Mouse (Mus musculus) myocyte (in vitro differentiated cells): ENCODE measurements around the gene Rpl3l. TPM values are rescaled to one million over a fixed set of nuclear protein-coding genes. Genes with fewer than 3 reads are reported as not detected.

Experiments used
- H3K27me3 ChIP-seq: one replicate; pipeline ENCODE4 v1.6.1; 2011; ENCODE audit not compliant: control insufficient read depth, insufficient read depth, insufficient read length
- H3K36me3 ChIP-seq: one replicate; pipeline ENCODE4 v1.6.1; 2011; ENCODE audit not compliant: control insufficient read depth, insufficient read depth
- H3K4me2 ChIP-seq: one replicate; pipeline ENCODE4 v1.6.1; 2011; ENCODE audit warnings: low read depth, control low read depth
- H3K4me3 ChIP-seq: one replicate; pipeline ENCODE4 v1.5.1; 2011; ENCODE audit warnings: mild to moderate bottlenecking, control low read depth, moderate library complexity
- H3K79me2 ChIP-seq: one replicate; pipeline ENCODE4 v1.6.1; 2011; ENCODE audit not compliant: control insufficient read depth, insufficient read depth
- H3ac ChIP-seq: one replicate; pipeline ENCODE4 v1.6.1; 2011; ENCODE audit not compliant: control insufficient read depth, insufficient read length
- CEBPB ChIP-seq: IDR thresholded peaks from 2 replicates; pipeline ENCODE4 v1.6.1; 2011; ENCODE audit warnings: mild to moderate bottlenecking, moderate library complexity; ENCODE audit not compliant: poor library complexity, insufficient read depth, severe bottlenecking
- E2F4 ChIP-seq: IDR thresholded peaks from one replicate; pipeline ENCODE4 v1.6.1; 2011; ENCODE audit warnings: mild to moderate bottlenecking, control low read depth, moderate library complexity; ENCODE audit not compliant: insufficient read depth
- MAX ChIP-seq: IDR thresholded peaks from one replicate; pipeline ENCODE4 v1.6.1; 2011; ENCODE audit warnings: low read depth, mild to moderate bottlenecking, control low read depth
- MYOD1 ChIP-seq, 3 experiments: IDR thresholded peaks; one replicate each; pipeline ENCODE4 v1.6.1; 2011; ENCODE audit warnings: control low read depth in 2 of 3, low read depth in 2 of 3, mild to moderate bottlenecking in 2 of 3, moderate library complexity in 1 of 3; ENCODE audit not compliant: insufficient read length in 2 of 3, control insufficient read depth in 1 of 3
- MYOG ChIP-seq, 3 experiments: IDR thresholded peaks; one replicate each; pipeline ENCODE4 v1.6.1; 2011; ENCODE audit warnings: control low read depth in 2 of 3, low read depth in 2 of 3, mild to moderate bottlenecking in 2 of 3; ENCODE audit not compliant: insufficient read length in 2 of 3, control insufficient read depth in 1 of 3, insufficient read depth in 1 of 3
- POLR2A ChIP-seq: IDR thresholded peaks from one replicate; pipeline ENCODE4 v1.6.1; 2011; ENCODE audit warnings: low read depth, mild to moderate bottlenecking, control low read depth, moderate library complexity; ENCODE audit not compliant: insufficient read length
- POLR2AphosphoS2 ChIP-seq: IDR thresholded peaks from one replicate; pipeline ENCODE4 v1.6.1; 2011; ENCODE audit warnings: low read depth, control low read depth; ENCODE audit not compliant: insufficient read length
- REST ChIP-seq: IDR thresholded peaks from one replicate; pipeline ENCODE4 v1.6.1; 2011; ENCODE audit warnings: mild to moderate bottlenecking, control low read depth, moderate library complexity; ENCODE audit not compliant: insufficient read depth, insufficient read length
- SRF ChIP-seq: IDR thresholded peaks from one replicate; pipeline ENCODE4 v1.6.1; 2011; ENCODE audit warnings: low read depth; ENCODE audit not compliant: control insufficient read depth, insufficient read length
- TCF12 ChIP-seq: IDR thresholded peaks from one replicate; pipeline ENCODE4 v1.6.1; 2011; ENCODE audit warnings: mild to moderate bottlenecking, control low read depth; ENCODE audit not compliant: poor library complexity, insufficient read depth, severe bottlenecking
- TCF3 ChIP-seq: IDR thresholded peaks from one replicate; pipeline ENCODE4 v1.6.1; 2011; ENCODE audit warnings: low read depth, control low read depth; ENCODE audit not compliant: insufficient read length
- USF1 ChIP-seq: IDR thresholded peaks from one replicate; pipeline ENCODE4 v1.6.1; 2011; ENCODE audit warnings: low read depth, mild to moderate bottlenecking, control low read depth, moderate library complexity
- polyA plus RNA-seq: library from polyadenylated mRNA; unstranded; fragments of >200 nt; fragmentation: generic; extraction: Trizol; gene quantifications from one replicate; pipeline ENCODE4 v1.2.1, GENCODE M21; 2012; ENCODE audit warnings: missing spikeins

The Rpl3l gene
- polyA plus RNA-seq, 1 experiment = 1.7 TPM

- H3K36me3 ChIP-seq = no peaks in the 10 kb centered on the region
- H3K27me3 ChIP-seq = no peaks in the 10 kb centered on the region
- peak within 1 kb of the TSS; percentile 49 for H3ac ChIP-seq
- peak within 1 kb of the TSS; percentile 92 for H3K4me2 ChIP-seq
- peak within 1 kb of the TSS; percentile 53 for H3K4me3 ChIP-seq
- H3K79me2 ChIP-seq = peaks cover 6% of the 10 kb centered on the region
- TF ChIP-seq SRF (no peak), POLR2AphosphoS2 (peak; percentile 78), POLR2A (peak; percentile 77), TCF12 (no peak), MYOD1 (IDR thresholded peaks at IDR 0.05; ENCODE audit: control insufficient read depth in 1 of 3, insufficient read length in 2 of 3, low read depth in 2 of 3) (no peak), REST (no peak)
Measured at GRCm38 (mm10) chr17:24736330-24737051, 8.9 kb downstream of the Rpl3l start, which contains the start of gene Msrb1. Gene Msrb1, plus strand, starts transcription at chr17:24736642.

- Histone ChIP-seq H3ac (peak overlapping the region; percentile 49), H3K79me2 (peaks cover 6% of the 10 kb centered on the region), H3K4me2 (peak overlapping the region; percentile 92), H3K27me3 (no peaks in the 10 kb centered on the region), H3K4me3 (peak overlapping the region; percentile 53), H3K36me3 (no peaks in the 10 kb centered on the region)
- TF ChIP-seq USF1 = no peak
Measured at GRCm38 (mm10) chr17:24737135-24737810, 9.7 kb downstream of the Rpl3l start.

GRCm38 (mm10) chr17:24738238-24738637 lies 10.6 kb downstream of the Rpl3l start:
- H3K4me3 ChIP-seq = no peak overlapping the region
- TF ChIP-seq MAX = no peak
- no peak for TF ChIP-seq SRF
- TF ChIP-seq CEBPB = no peak
- TF ChIP-seq POLR2AphosphoS2 = no peak
- TF ChIP-seq MYOD1 (IDR thresholded peaks at IDR 0.05; ENCODE audit: control insufficient read depth in 1 of 3, insufficient read length in 2 of 3, low read depth in 2 of 3) = no peak
- no peak for TF ChIP-seq REST
- TF ChIP-seq USF1 = no peak
- H3ac ChIP-seq = no peak overlapping the region
- H3K79me2 ChIP-seq = peaks cover 6% of the 10 kb centered on the region
- no peaks in the 10 kb centered on the region for H3K27me3 ChIP-seq
- H3K36me3 ChIP-seq = no peaks in the 10 kb centered on the region
- no peak overlapping the region for H3K4me2 ChIP-seq

GRCm38 (mm10) chr17:24739926-24740325 lies 12.3 kb downstream of the Rpl3l start:
- Histone ChIP-seq H3K27me3 (no peaks in the 10 kb centered on the region), H3K4me2 (no peak overlapping the region), H3K36me3 (no peaks in the 10 kb centered on the region), H3ac (no peak overlapping the region), H3K79me2 (peaks cover 6% of the 10 kb centered on the region), H3K4me3 (no peak overlapping the region)
- TF ChIP-seq CEBPB (no peak), USF1 (no peak), E2F4 (no peak), REST (no peak), POLR2AphosphoS2 (no peak), MYOD1 (IDR thresholded peaks at IDR 0.05; ENCODE audit: control insufficient read depth in 1 of 3, insufficient read length in 2 of 3, low read depth in 2 of 3) (no peak), MAX (no peak), POLR2A (no peak), SRF (no peak), MYOG (IDR thresholded peaks at IDR 0.05; ENCODE audit: control insufficient read depth in 1 of 3, insufficient read depth in 1 of 3, insufficient read length in 2 of 3, low read depth in 2 of 3) (no peak), TCF3 (no peak), TCF12 (no peak)

- no peaks in the 10 kb centered on the region for H3K36me3 ChIP-seq
- no peak for TF ChIP-seq POLR2A
- TF ChIP-seq POLR2AphosphoS2 = no peak
- TF ChIP-seq MYOG (IDR thresholded peaks at IDR 0.05; ENCODE audit: control insufficient read depth in 1 of 3, insufficient read depth in 1 of 3, insufficient read length in 2 of 3, low read depth in 2 of 3) = no peak
- TF ChIP-seq MAX = no peak
- no peak for TF ChIP-seq USF1
- TF ChIP-seq REST = no peak
- TF ChIP-seq MYOD1 (IDR thresholded peaks at IDR 0.05; ENCODE audit: control insufficient read depth in 1 of 3, insufficient read length in 2 of 3, low read depth in 2 of 3) = no peak
- TF ChIP-seq E2F4 = no peak
- TF ChIP-seq TCF3 = no peak
- no peak for TF ChIP-seq TCF12
- no peak for TF ChIP-seq CEBPB
Measured at GRCm38 (mm10) chr17:24742307-24742706, 14.7 kb downstream of the Rpl3l start.

More at GRCm38 (mm10) chr17:24742307-24742706, 14.7 kb downstream of the Rpl3l start:
- Histone ChIP-seq H3K4me3 (no peak overlapping the region), H3ac (no peak overlapping the region), H3K79me2 (peaks cover 4% of the 10 kb centered on the region), H3K27me3 (no peaks in the 10 kb centered on the region), H3K4me2 (no peak overlapping the region)
